Mouse (Mus musculus): ENCODE measurements around the gene Spdye4c.

Spdye4c gene

DNA sequence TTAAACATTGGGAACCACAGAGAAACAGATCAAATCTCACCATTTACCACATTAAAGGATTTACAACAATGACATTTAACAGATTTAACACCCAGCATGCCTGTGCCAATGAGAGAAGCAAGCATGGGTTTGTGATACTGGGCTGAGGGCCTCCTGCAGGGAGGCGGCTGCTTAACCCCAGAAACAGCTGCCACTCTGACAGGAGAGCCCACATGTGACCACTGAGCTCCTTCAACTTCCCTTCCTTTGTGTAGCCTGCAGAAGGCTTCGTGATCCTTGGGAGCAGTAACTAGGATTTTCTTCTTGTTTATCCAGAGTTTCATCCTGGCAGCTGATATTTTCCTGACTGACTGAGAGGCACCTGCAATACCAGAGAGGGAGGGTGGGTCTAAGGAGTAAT lies 10.5 kb downstream of the Spdye4c start:
- DNase-seq (ENCODE audit: low read depth), result no peak

DNA sequence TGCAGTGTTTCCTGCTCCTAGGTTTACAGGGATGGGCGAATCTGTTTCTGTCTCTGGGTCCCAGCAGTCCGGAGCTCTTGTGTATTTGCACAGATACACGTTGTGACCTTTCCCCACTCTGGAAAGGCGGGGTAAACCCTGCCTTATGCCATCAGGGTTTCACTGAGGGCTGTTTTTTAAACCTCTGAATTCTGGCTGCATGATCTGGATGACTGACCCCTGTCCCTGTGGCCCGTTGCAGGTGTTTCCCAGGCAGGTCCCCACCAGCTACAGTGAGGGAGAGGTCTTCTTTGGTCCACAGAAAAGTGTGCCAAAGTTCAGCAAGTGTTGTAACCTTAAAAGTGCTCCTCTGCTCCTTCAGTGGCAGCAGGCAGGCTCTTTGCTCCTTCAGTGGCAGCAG lies 18.3 kb downstream of the Spdye4c start:
- DNase-seq (ENCODE audit: low read depth), result no peak

DNA sequence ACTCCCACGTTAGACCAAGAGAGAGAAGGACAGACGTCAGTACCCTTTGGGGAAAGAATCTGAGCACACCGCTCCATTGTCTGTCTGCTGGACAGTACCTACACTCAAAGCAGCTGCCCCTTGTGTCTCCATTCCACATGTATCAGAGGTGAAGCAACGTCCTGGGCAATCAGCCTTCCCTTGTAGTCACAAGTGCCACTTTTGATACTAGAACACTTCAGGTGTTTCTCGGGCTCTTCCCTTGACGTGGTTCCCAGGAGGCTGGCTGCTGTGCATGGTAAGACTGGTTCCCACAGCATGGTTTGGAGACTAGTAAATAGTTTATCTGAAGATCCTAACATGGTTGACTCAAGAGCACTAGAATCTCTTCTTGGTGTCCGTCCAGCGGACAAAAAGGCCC lies 20.2 kb downstream of the Spdye4c start:
- no peak for DNase-seq (ENCODE audit: low read depth)

DNA sequence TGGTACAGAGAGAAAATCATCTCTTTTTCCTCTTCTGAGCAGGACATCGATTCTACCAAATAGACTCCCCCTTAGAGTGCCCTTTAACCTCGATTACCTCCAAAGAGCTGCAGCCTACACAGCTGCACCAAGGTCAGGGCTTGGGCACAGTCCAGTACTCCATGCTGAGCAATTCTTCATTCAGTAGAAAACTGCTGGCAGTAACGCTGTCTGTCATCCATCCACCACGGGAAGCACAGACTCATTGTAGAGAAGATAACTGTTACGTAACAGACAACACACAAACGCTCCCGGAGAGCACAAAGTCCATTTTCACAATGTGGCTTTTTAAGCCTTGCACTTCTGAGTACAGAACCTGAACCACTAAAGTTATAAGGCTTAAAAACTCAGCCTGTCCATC lies 21.3 kb downstream of the Spdye4c start:
- no peak for DNase-seq (ENCODE audit: low read depth)

DNA sequence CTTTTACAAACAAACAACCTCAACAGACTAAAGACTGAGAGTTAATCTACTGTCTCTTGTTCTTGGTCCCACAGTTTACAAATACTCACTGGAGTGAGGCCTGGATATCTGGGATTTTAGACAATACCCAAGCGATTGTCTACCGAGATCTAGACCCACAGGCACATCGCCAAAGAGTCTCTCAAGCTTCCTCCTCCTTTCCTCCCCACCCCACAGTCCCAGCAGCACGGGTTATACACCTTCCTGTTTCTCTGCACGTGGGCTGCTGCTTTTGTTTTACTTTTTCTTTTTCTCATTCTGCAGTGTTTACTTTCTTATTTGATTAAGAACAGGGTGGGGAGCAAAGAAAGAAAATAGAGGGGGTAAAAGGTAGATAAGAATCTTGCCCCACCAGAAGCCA lies 22.4 kb downstream of the Spdye4c start:
- no peak for DNase-seq (ENCODE audit: low read depth)

DNA sequence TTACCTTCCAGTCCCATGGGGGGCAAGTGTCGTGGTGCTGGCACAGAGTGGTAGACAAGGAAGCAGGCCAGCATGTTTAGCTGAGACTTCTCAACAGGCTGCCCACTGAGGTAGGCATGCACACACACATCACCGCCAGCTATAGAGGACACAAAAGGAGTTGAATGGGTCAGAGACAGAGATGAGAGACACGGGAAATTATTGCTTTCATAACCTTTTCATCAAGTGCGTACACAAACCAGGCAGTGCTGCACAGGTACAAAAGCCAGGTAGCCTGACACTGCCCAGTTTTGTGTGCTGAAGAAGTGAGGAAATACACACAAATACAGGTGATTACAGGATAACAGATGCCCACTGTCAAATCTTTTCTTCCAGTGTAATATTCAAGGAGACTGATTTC lies 24.4 kb downstream of the Spdye4c start:
- DNase-seq (ENCODE audit: low read depth), result no peak

DNA sequence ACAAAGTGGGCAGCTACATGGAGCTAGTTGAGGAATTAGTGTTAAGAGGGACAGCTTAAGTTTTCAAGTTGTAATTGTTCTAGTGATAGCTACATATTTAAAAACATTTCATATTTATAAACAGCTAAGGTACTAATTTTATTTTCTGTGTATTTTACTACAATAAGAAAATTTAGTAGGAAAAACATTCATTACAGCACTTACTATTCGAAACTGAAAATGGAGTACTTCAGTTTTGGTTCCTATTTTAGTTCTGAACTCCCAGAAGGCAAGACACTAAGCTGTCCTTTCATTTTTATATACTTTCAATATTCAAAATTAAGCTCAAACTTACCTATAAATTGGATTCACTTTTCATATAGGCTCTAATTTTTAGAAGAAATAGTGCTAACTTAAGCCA lies 29.6 kb downstream of the Spdye4c start:
- DNase-seq (ENCODE audit: low read depth), result no peak
